Mouse (Mus musculus) heart, embryonic 15.5 days (tissue): ENCODE results near the gene Tfeb. TPM values are rescaled to one million over a fixed set of nuclear protein-coding genes. Genes with fewer than 3 reads are reported as not detected.

Experiments
- ATAC-seq: fragments of 200-750 bp; cut with Nextera tagmentation; replicated peaks from 2 replicates; pipeline ENCODE4 v1.8.0; 2017; ENCODE audit warnings: low read depth, moderate TSS enrichment; ENCODE audit not compliant: insufficient number of reproducible peaks, insufficient read depth, low FRiP score
- H3K27ac ChIP-seq: fragments of 300-500 bp; sonication (generic); 2 replicates; pipeline ENCODE4 v1.5.1; 2015; ENCODE audit warnings: mild to moderate bottlenecking, inconsistent platforms
- H3K27me3 ChIP-seq: fragments of 300-500 bp; sonication (generic); 2 replicates; pipeline ENCODE4 v1.6.1; 2015; ENCODE audit warnings: inconsistent platforms
- H3K36me3 ChIP-seq: fragments of 300-500 bp; sonication (generic); 2 replicates; pipeline ENCODE4 v1.6.1; 2015; ENCODE audit warnings: mild to moderate bottlenecking, inconsistent platforms
- H3K4me1 ChIP-seq: fragments of 300-500 bp; sonication (generic); replicated peaks from 2 replicates; pipeline ENCODE4 v1.6.1; 2015; ENCODE audit warnings: inconsistent platforms
- H3K4me2 ChIP-seq: fragments of 300-500 bp; sonication (generic); 2 replicates; pipeline ENCODE4 v1.6.1; 2015; ENCODE audit warnings: inconsistent platforms, mild to moderate bottlenecking, moderate library complexity
- H3K4me3 ChIP-seq: fragments of 300-500 bp; sonication (generic); 2 replicates; pipeline ENCODE4 v1.5.1; 2015; ENCODE audit warnings: mild to moderate bottlenecking, inconsistent platforms
- H3K9ac ChIP-seq: fragments of 300-500 bp; sonication (generic); 2 replicates; pipeline ENCODE4 v1.6.1; 2015; ENCODE audit warnings: mild to moderate bottlenecking, inconsistent platforms
- H3K9me3 ChIP-seq: fragments of 300-500 bp; sonication (generic); replicated peaks from 2 replicates; pipeline ENCODE4 v1.6.1; 2016; ENCODE audit warnings: inconsistent platforms
- WGBS: fragments of 180-500 bp; shearing (Covaris S2); methylation state at CpG from one replicate; pipeline ENCODE4 v1.1.7; 2015; ENCODE audit warnings: mixed read lengths; 5-methylcytosine and 5-hydroxymethylcytosine counted together
- polyA plus RNA-seq: library from polyadenylated mRNA; unstranded; fragments of >200 nt; fragmentation: Nextera tagmentation; extraction: Ambion mirVana; gene quantifications from 2 replicates; pipeline ENCODE4 v1.2.1, GENCODE M21; 2015

Tfeb gene
- polyA plus RNA-seq, 1 experiment from 2014 or later: 24.9 TPM

GRCm38 (mm10) chr17:47814496-47814895 is 77.7 kb downstream of the Tfeb start:
- Histone ChIP-seq H3K4me3 (no peak overlapping the region), H3K9me3 (no peaks in the 10 kb centered on the region), H3K9ac (no peak overlapping the region), H3K27me3 (no peaks in the 10 kb centered on the region; the same call in 1 of the 2 replicates), H3K4me1 (peaks cover 25% of the 10 kb centered on the region), H3K36me3 (peaks cover 34% of the 10 kb centered on the region), H3K4me2 (no peak overlapping the region), H3K27ac (peak overlapping the region; percentile 76)
- ATAC-seq: no peak
- 44% methylated on average over 6 of the region's 6 CpGs for WGBS

DNA sequence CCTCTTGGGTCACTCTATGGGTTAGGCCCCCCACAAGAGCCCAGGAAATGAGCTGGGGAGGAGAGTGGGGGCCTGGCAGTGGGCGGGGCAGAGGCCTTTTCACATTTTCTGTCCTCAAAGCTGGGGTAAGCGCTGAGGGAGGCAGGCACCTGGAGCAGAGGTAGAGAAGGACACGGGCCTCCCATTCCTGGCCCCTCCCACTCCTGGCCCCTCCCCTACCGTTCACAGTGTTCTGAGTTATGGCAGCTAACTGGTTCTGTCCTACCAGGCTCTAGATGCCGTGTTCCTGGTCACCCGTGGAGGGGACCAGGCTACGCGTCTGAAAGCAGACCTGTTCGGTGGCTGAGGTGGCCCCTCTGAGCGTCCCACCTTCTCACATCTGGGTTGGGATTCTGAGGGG is 78.6 kb downstream of the Tfeb start:
- peaks cover 42% of the 10 kb centered on the region for H3K36me3 ChIP-seq

DNA sequence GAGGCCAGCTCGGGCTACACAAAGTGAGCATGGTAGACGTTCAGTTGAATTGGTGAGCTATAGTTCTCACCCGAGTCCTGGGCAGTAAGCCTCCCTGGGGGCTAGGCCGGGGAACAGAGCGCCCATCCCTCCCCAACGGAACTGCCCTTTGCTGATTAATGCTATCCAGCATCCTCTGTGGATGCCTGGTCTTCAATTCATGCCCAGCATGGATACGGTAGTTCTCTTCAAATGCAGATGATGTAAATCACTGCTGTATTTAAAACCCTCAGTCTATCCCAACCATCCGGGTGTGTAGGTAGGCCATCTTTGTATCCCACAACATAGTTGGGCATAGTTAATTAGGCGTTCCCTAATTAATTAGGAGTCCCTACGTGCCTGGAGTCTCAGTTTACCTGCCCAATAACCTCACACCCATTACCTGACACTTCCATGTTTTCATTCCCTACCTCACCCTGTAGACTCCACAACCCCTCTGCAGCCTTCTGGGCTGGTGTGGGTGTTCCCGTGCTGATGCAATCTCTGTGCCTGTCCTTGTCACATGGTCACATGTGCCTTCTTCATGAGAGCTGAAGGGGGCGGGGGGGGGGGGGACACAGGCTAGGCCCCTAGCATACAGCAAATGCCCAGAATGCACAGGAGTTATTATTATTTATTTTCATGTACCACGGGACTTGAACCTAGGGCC is 81.4 kb downstream of the Tfeb start:
- WGBS: 88% methylated on average over 13 of the region's 13 CpGs
- Histone ChIP-seq H3K4me2 (no peak overlapping the region), H3K4me1 (peaks cover 19% of the 10 kb centered on the region), H3K27me3 (no peaks in the 10 kb centered on the region), H3K4me3 (no peak overlapping the region), H3K36me3 (peaks cover 47% of the 10 kb centered on the region), H3K27ac (no peak overlapping the region), H3K9me3 (no peaks in the 10 kb centered on the region), H3K9ac (no peak overlapping the region)
- no peak for ATAC-seq

More for the DNA sequence above, 78.6 kb downstream of the Tfeb start:
- H3K4me2 ChIP-seq: no peak overlapping the region
- no peak overlapping the region for H3K4me3 ChIP-seq
- 66% methylated on average over 10 of the region's 10 CpGs for WGBS
- no peak for ATAC-seq
- no peak overlapping the region for H3K27ac ChIP-seq
- H3K27me3 ChIP-seq: no peaks in the 10 kb centered on the region; the same call in 1 of the 2 replicates
- H3K4me1 ChIP-seq: peaks cover 25% of the 10 kb centered on the region
- H3K9me3 ChIP-seq: no peaks in the 10 kb centered on the region
- H3K9ac ChIP-seq: no peak overlapping the region

DNA sequence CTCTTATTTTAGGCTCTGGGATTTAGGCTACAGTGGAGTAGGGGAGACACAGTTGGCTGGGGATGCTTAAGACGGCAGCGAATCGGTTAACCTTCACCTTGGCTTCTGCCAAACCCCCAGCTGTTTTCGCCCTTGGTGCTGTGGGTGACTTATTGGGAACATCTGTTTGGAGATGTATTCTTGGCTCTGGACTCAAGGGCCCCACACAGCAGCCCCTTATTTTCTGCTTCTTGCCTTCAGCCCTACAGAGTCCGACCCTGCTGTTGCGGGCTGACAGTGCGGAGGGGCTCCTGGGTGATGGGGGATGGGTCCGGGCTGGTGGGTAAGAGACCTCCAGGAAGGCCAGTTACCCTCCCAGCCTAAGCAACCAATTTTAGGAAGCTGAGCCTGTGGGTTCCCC is 84.5 kb downstream of the Tfeb start:
- no peak overlapping the region for H3K4me2 ChIP-seq
- no peaks in the 10 kb centered on the region for H3K9me3 ChIP-seq
- no peak overlapping the region for H3K27ac ChIP-seq
- no peaks in the 10 kb centered on the region for H3K27me3 ChIP-seq
- WGBS: 83% methylated on average over 8 of the region's 8 CpGs
- no peak overlapping the region for H3K4me3 ChIP-seq
- ATAC-seq: no peak
- H3K9ac ChIP-seq: no peak overlapping the region
- peaks cover 37% of the 10 kb centered on the region for H3K36me3 ChIP-seq
- H3K4me1 ChIP-seq: peaks cover 6% of the 10 kb centered on the region

GRCm38 (mm10) chr17:47831161-47831560 is 94.3 kb downstream of the Tfeb start:
- Histone ChIP-seq H3K9me3 (no peaks in the 10 kb centered on the region), H3K9ac (peak overlapping the region; percentile 86; the same call in 1 of the 2 replicates), H3K4me1 (peaks cover 43% of the 10 kb centered on the region), H3K4me3 (peak overlapping the region; percentile 92), H3K27ac (peak overlapping the region; percentile 87), H3K4me2 (peak overlapping the region; percentile 94), H3K27me3 (no peaks in the 10 kb centered on the region), H3K36me3 (peaks cover 9% of the 10 kb centered on the region)
- no peak for ATAC-seq
- WGBS: 28% methylated on average over 9 of the region's 9 CpGs

GRCm38 (mm10) chr17:47831772-47832171 is 94.9 kb downstream of the Tfeb start:
- H3K4me1 ChIP-seq: peaks cover 43% of the 10 kb centered on the region
- no peak for ATAC-seq
- 53% methylated on average over 5 of the region's 5 CpGs for WGBS

DNA sequence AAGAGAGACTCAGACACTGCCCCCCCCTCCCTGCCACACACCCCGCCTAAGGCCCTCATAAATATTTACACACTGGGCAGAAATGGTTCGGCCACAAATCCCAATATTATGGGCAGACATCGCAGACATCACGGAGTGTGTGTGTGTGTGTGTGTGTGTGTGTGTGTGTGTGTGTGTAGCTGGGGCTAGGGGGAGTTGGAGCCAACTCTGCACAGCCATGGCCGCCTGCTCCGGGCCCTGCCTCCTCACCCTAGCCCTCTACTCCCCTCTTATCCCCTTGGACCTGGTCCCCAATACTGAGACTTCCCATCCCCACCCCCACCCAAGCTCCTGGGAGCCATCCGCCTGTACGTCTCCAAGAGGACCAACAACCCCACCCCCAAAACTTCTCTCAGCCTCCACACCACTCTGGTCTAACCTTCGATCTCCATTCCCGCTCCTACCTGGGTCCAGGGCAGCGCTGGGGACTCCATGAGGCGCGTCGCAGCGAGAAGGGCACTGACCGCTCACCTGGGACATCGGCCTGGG is 95.7 kb downstream of the Tfeb start:
- Histone ChIP-seq H3K4me1 (peaks cover 47% of the 10 kb centered on the region), H3K36me3 (no peaks in the 10 kb centered on the region; the same call in 1 of the 2 replicates), H3K27ac (peak overlapping the region; percentile 87), H3K4me3 (peak overlapping the region; percentile 92), H3K9me3 (no peaks in the 10 kb centered on the region), H3K27me3 (no peaks in the 10 kb centered on the region), H3K9ac (peak overlapping the region; percentile 86), H3K4me2 (peak overlapping the region; percentile 94)
- peak; percentile 20 for ATAC-seq
- 7% methylated on average over 17 of the region's 17 CpGs for WGBS

More at GRCm38 (mm10) chr17:47831772-47832171, 94.9 kb downstream of the Tfeb start:
- peak overlapping the region; percentile 86; the same call in 1 of the 2 replicates for H3K9ac ChIP-seq
- H3K36me3 ChIP-seq: peaks cover 7% of the 10 kb centered on the region
- H3K4me2 ChIP-seq: peak overlapping the region; percentile 94
- H3K4me3 ChIP-seq: peak overlapping the region; percentile 92
- H3K9me3 ChIP-seq: no peaks in the 10 kb centered on the region
- peak overlapping the region; percentile 87 for H3K27ac ChIP-seq
- no peaks in the 10 kb centered on the region for H3K27me3 ChIP-seq

GRCm38 (mm10) chr17:47833029-47833627 is 96.3 kb downstream of the Tfeb start:
- peaks cover 52% of the 10 kb centered on the region for H3K4me1 ChIP-seq

DNA sequence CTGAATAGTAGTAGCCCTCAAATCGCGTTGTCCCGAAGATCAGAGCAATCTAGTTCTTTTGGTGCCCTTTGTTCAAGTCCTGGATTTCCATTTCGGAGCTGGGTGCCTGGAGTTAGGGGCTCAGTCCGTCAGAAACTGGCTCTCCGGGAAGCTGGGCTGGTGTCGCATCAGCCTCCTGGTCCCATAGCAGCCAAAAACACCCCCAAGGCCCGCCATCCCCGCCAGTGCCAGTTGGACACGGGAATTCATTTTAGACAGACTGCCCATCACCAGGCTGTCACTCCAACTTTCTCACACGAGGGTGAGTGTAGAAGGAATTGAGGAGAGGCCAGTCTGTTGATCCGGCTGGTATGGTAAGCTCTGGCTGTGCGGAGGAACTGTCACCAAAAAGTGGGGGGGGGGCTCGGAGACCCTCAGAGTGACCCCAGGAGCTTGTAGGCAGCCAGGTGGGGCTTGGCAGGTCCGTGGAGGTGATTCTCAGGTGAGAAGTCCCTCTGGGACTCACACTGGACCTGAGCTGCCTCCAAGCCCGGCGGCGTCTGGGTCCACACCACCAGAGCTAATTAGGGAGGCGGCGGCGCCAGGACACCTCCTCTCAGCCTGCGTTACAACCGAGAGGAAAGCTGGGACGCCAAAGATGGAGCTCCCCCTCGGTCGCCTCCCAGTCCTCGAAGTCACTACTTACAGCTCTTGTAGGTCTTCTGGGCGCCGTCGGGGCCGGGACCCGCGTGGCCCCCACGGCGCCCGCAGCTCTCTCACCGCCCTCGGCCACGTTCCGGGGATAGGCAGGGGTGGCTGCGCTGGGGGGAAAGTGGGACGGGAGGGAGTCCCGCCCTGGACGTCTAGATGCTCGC is 97.0 kb downstream of the Tfeb start:
- Histone ChIP-seq H3K36me3 (no peaks in the 10 kb centered on the region; the same call in 1 of the 2 replicates), H3K27me3 (no peaks in the 10 kb centered on the region), H3K9me3 (no peaks in the 10 kb centered on the region), H3K27ac (peak overlapping the region; percentile 87), H3K4me2 (peak overlapping the region; percentile 94), H3K9ac (peak overlapping the region; percentile 86), H3K4me1 (peaks cover 51% of the 10 kb centered on the region), H3K4me3 (peak overlapping the region; percentile 92)
- ATAC-seq: no peak
- WGBS: under 1% methylated on average over 44 of the region's 45 CpGs

More at GRCm38 (mm10) chr17:47833029-47833627, 96.3 kb downstream of the Tfeb start:
- ATAC-seq: peak; percentile 78
- Histone ChIP-seq H3K27ac (peak overlapping the region; percentile 87), H3K27me3 (no peaks in the 10 kb centered on the region), H3K4me2 (peak overlapping the region; percentile 94), H3K9ac (peak overlapping the region; percentile 86), H3K9me3 (no peaks in the 10 kb centered on the region), H3K4me3 (peak overlapping the region; percentile 92), H3K36me3 (no peaks in the 10 kb centered on the region; the same call in 1 of the 2 replicates)
- under 1% methylated on average over 40 of the region's 45 CpGs for WGBS

DNA sequence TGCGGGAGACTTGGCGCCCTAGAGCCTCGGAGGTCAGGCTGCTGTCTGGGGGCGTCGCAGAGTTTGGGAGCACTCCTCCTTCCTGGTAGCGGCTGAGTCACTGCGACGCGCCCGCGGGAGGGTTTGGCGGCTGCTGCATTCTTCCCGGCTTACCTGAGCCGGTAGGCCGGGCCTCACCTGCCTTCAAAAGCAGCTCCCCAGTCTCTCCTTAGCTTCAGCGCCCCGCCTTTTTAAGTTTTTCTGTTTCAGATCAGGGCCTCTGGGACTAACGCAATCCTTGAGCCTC is 97.6 kb downstream of the Tfeb start, which contains the start of gene Mdfi:
Gene Mdfi, minus strand, starts transcription at position 210 of the 286 bp plus-strand sequence.
- Histone ChIP-seq H3K4me1 (peaks cover 45% of the 10 kb centered on the region), H3K4me3 (peak within 1 kb of the TSS; percentile 92), H3K9ac (peak within 1 kb of the TSS; percentile 86), H3K36me3 (no peaks in the 10 kb centered on the region; the same call in 1 of the 2 replicates), H3K9me3 (no peaks in the 10 kb centered on the region), H3K4me2 (peak within 1 kb of the TSS; percentile 94), H3K27ac (peak within 1 kb of the TSS; percentile 87), H3K27me3 (no peaks in the 10 kb centered on the region)
- no peak for ATAC-seq
- WGBS: 9% methylated on average over 18 of the region's 18 CpGs

- ATAC-seq: 0 out of 2 replicates have a peak, but pooled peaks have one; percentile 5
- Histone ChIP-seq H3K4me1 (peaks cover 38% of the 10 kb centered on the region), H3K9ac (no peak overlapping the region), H3K27me3 (no peaks in the 10 kb centered on the region), H3K27ac (0 out of 2 replicates have a peak overlapping the region, but pooled peaks have one; percentile 16), H3K9me3 (no peaks in the 10 kb centered on the region), H3K4me3 (no peak overlapping the region), H3K4me2 (no peak overlapping the region), H3K36me3 (no peaks in the 10 kb centered on the region)
- 22% methylated on average over 6 of the region's 6 CpGs for WGBS
Measured at GRCm38 (mm10) chr17:47837808-47838207, 101.0 kb downstream of the Tfeb start.
